Mouse (Mus musculus) lung, embryonic 16.5 days (tissue): ENCODE results near the gene Fto. TPM values are rescaled to one million over a fixed set of nuclear protein-coding genes. Genes with fewer than 3 reads are reported as not detected.

Source experiments
- ATAC-seq: fragments of 200-750 bp; cut with Nextera tagmentation; 2 replicates; pipeline ENCODE4 v1.8.0; 2017; ENCODE audit warnings: low read depth, mild to moderate bottlenecking, moderate library complexity
- H3K27ac ChIP-seq: fragments of 300-500 bp; sonication (generic); 2 replicates; pipeline ENCODE4 v1.5.1; 2014; ENCODE audit warnings: mild to moderate bottlenecking, control low read depth, low read length
- H3K27me3 ChIP-seq: fragments of 300-500 bp; sonication (generic); 2 replicates; pipeline ENCODE4 v1.6.1; 2014; ENCODE audit warnings: low read depth, low read length, mixed read lengths; ENCODE audit not compliant: control insufficient read depth, insufficient read depth
- H3K36me3 ChIP-seq: fragments of 300-500 bp; sonication (generic); 2 replicates; pipeline ENCODE4 v1.6.1; 2014; ENCODE audit warnings: low read length; ENCODE audit not compliant: control insufficient read depth, insufficient read depth
- H3K4me1 ChIP-seq: fragments of 300-500 bp; sonication (generic); replicated peaks from 2 replicates; pipeline ENCODE4 v1.6.1; 2014; ENCODE audit warnings: low read length, mixed read lengths; ENCODE audit not compliant: control insufficient read depth, insufficient read depth
- H3K4me2 ChIP-seq: fragments of 300-500 bp; sonication (generic); 2 replicates; pipeline ENCODE4 v1.6.1; 2014; ENCODE audit warnings: low read depth, low read length, control low read depth
- H3K4me3 ChIP-seq: fragments of 300-500 bp; sonication (generic); 2 replicates; pipeline ENCODE4 v1.5.1; 2014; ENCODE audit warnings: mild to moderate bottlenecking, low read length, control low read depth
- H3K9ac ChIP-seq: fragments of 300-500 bp; sonication (generic); 2 replicates; pipeline ENCODE4 v1.6.1; 2014; ENCODE audit warnings: low read length, control low read depth
- H3K9me3 ChIP-seq: fragments of 300-500 bp; sonication (generic); 2 replicates; pipeline ENCODE4 v1.6.1; 2016; ENCODE audit warnings: low read length; ENCODE audit not compliant: control insufficient read depth
- WGBS: fragments of 180-500 bp; shearing (Covaris S2); extraction: QIAGEN DNeasy Blood & Tissue Kit; methylation state at CpG from one replicate; pipeline ENCODE4 v1.1.7; 2014; 5-methylcytosine and 5-hydroxymethylcytosine counted together
- polyA plus RNA-seq: library from polyadenylated mRNA; unstranded; fragments of >200 nt; fragmentation: Nextera tagmentation; extraction: Ambion mirVana; gene quantifications from 2 replicates; pipeline ENCODE4 v1.2.1, GENCODE M21; 2015

Fto gene
- polyA plus RNA-seq, 1 experiment from 2014 or later, result 97.2 TPM

- 4% methylated on average over 31 of the region's 31 CpGs for WGBS
- Histone ChIP-seq H3K27me3 (peaks cover 24% of the 10 kb centered on the region), H3K4me1 (peaks cover 10% of the 10 kb centered on the region), H3K36me3 (no peaks in the 10 kb centered on the region), H3K9me3 (no peaks in the 10 kb centered on the region), H3K4me3 (peak overlapping the region; percentile 40), H3K4me2 (peak overlapping the region; percentile 65), H3K9ac (peak overlapping the region; percentile 45), H3K27ac (no peak overlapping the region)
- ATAC-seq, result 0 out of 2 replicates have a peak, but pooled peaks have one; percentile 47
These were observed 399.6 kb downstream of the Fto start for GRCm38 (mm10) chr8:91712731-91713569.

- H3K27ac ChIP-seq, result no peak overlapping the region
- WGBS, result 10% methylated on average over 12 of the region's 12 CpGs
- H3K27me3 ChIP-seq, result peaks cover 24% of the 10 kb centered on the region
- H3K36me3 ChIP-seq, result no peaks in the 10 kb centered on the region
- no peaks in the 10 kb centered on the region for H3K9me3 ChIP-seq
- peak overlapping the region; percentile 40 for H3K4me3 ChIP-seq
- peak overlapping the region; percentile 45; the same call in 1 of the 2 replicates for H3K9ac ChIP-seq
- ATAC-seq, result peak; percentile 66
- peak overlapping the region; percentile 65 for H3K4me2 ChIP-seq
- H3K4me1 ChIP-seq, result peaks cover 10% of the 10 kb centered on the region
These were observed 400.5 kb downstream of the Fto start for GRCm38 (mm10) chr8:91713677-91714312.

- 65% methylated on average over 7 of the region's 7 CpGs for WGBS
- no peak overlapping the region for H3K27ac ChIP-seq
- no peak for ATAC-seq
These were observed 401.4 kb downstream of the Fto start for GRCm38 (mm10) chr8:91714733-91715132.

GRCm38 (mm10) chr8:91715387-91716085, 402.2 kb downstream of the Fto start:
- H3K9ac ChIP-seq, result no peak overlapping the region
- H3K9me3 ChIP-seq, result no peaks in the 10 kb centered on the region
- H3K36me3 ChIP-seq, result no peaks in the 10 kb centered on the region
- H3K4me3 ChIP-seq, result no peak overlapping the region
- no peak overlapping the region for H3K27ac ChIP-seq
- peaks cover 10% of the 10 kb centered on the region for H3K4me1 ChIP-seq
- ATAC-seq, result no peak
- peaks cover 16% of the 10 kb centered on the region for H3K27me3 ChIP-seq
- WGBS, result 51% methylated on average over 8 of the region's 8 CpGs
- no peak overlapping the region for H3K4me2 ChIP-seq

More at GRCm38 (mm10) chr8:91714733-91715132, 401.4 kb downstream of the Fto start:
- H3K27me3 ChIP-seq, result peaks cover 21% of the 10 kb centered on the region
- no peak overlapping the region for H3K9ac ChIP-seq
- peaks cover 10% of the 10 kb centered on the region for H3K4me1 ChIP-seq
- H3K4me2 ChIP-seq, result no peak overlapping the region
- H3K36me3 ChIP-seq, result no peaks in the 10 kb centered on the region
- H3K9me3 ChIP-seq, result no peaks in the 10 kb centered on the region
- H3K4me3 ChIP-seq, result no peak overlapping the region

Other genes with a start within 250 kb of the Fto start
- 20.8 TPM in 2 replicates for gene Rbl2, start 243.5 kb upstream of the Fto start, polyA plus RNA-seq
- 73.8 and 76.9 TPM in 2 replicates for gene Aktip, start 113.5 kb upstream of the Fto start, polyA plus RNA-seq
- gene Rpgrip1l, start 263 bp upstream of the Fto start, polyA plus RNA-seq, result 11.0 and 12.9 TPM in 2 replicates